Mouse (Mus musculus) c-Kit-positive CD71-negative TER-119-negative erythroid progenitor cells, embryonic 14.5 days (primary cell): ENCODE measurements at regions not wholly inside any gene's neighbourhood (a gene's known extent, or its start where the extent isn't known, plus 50 kb on each side); places are given as distances from the start of the nearest gene placed in this dataset.

ENCODE experiments used
- DNase-seq: peaks from one replicate; pipeline ENCODE4 v3.0.0-alpha.2; 2013; ENCODE audit warnings: low read depth

DNA sequence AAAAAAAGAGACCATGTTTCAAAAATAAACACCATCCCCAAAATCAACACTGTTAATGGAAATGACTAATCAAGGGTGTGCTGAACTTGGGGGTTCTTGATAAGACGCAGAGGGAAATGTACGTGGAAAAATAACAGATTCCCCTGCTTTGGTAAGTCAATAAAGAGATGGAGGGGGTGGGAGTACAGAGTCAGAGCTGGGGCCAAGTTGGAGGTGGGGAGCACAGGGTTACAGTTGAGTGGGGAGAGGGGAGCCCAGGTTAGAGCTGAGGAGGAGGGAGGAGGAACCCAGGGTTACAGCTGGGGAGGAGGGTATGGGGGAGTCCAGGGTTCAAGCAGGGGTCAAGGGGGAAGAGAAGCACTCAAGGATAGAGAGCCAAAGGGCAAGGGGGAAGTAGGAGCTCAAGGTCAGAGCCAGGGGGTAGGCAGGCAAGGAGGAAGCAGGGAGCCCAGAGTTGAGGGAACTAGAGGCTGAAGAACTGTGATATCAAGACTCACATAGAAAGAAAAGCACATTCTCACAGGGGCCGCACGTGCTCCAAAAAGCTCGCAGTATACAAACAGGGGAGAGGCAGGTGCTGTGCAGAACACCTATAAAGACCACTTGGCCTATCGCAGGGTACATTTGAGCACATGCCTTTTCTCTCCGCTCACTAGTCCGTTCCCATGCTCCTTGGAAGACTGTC lies 246.4 kb downstream of the Sox9 start:
- DNase-seq, result no peak

DNA sequence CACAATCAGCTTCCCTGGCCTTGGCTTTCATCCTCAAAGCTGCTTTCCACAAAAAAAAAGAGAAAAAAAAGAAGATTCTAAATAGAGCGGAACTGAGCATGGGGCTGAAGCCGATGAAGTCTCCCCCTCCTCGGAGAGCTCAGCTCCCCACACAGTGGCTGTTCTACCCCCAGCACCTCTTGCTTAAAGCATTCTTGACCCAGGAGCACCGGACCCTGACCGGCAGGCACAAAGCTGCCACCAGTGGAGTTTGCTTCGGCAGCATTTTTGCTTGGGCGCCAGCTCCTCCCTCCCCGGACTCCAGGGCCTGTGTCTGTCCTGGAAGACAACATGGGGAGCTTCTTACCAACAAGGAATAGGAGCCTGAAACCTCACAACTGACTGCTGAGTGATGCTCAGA lies 249.4 kb downstream of the Sox9 start:
- DNase-seq, result no peak

DNA sequence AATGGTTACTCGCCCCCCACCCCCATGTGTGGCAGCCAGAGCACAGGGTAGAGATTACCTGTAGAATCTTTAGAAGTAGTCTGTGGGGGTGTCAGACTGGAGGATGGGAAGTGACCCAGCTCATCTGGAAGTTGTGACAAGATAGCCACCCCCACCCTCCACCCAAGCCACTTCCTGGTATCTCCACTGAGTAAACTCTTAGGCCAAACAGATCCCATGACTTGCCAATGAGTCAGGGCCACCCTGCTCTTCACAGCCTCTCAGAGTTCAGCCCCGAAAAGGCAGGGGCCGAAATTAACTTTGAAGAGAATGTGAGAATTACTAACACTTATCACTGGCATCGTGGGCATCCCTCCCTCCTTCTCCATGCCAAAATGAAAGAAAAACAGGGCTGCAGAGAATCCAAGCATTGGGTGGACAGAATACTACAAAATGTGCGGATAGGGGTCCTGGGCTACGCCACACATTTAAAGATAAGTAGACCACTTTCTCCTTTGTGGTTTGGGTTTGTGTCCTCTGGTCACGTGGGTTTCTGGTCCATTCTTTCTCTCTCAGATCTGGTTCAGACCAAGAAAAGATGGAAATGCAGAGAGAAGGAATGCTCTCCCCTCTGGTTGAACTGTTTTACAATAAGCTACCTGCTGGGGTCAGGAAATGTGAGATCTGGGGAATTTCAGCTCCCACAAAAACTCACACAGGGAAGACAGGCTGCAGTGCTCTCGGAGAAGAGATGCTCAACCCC lies 250.6 kb downstream of the Sox9 start:
- DNase-seq, result no peak

DNA sequence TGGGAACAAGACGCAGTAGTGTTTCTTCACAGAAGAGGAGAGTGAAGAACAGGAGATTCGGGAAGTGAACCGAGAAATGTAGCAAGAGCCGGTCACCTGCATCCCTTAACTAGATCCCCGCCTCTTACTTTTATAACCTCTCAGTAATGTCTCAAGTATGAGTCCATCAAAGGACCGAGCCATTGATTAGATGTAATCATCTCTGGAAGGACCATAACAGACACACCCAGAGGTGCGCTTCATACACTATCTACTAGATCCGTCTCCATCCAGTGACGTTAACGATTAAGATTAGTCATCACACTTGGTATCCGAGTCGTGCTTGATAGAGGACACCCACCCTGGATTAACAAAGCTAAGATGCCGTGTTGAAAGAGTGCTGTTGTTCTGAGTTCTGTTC lies 252.9 kb downstream of the Sox9 start:
- no peak for DNase-seq

DNA sequence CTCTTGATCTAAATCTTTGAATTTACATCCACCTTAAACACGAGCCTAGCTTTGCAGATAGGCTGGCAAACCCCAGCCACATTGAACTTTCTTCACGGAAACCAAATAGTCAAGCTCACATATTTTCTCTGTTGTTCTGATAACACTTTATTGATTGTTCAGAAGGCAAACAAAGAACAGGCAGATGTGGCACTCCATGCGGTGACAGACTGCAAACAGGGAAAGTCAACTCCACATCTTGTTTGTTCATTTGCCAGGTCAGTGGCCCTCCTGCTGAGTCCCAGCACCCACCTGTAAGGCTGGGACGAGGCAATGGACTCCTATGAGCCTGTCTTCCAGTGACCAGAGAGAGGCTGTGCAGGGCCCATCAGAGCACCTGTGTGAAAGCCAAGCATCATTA lies 255.7 kb downstream of the Sox9 start:
- DNase-seq, result no peak

DNA sequence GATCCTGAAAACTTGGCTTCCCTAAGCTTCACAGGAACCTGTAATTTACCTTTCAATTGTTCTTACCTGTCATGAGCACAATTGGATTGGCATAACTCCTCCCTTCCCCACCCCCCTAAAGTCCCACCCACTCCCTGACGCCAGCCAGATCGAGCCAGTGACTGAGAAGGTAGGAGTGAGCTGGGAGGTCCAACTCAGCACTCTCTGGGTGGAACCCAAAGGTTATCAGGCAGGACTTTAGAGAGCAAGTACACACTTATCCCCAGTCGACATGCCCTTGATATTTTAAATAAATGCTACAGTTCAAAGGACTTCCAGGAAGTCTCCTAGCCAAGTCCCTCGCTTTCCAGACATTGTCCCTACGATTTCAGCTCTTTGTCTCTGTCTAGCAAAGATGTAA lies 260.7 kb downstream of the Sox9 start:
- no peak for DNase-seq

DNA sequence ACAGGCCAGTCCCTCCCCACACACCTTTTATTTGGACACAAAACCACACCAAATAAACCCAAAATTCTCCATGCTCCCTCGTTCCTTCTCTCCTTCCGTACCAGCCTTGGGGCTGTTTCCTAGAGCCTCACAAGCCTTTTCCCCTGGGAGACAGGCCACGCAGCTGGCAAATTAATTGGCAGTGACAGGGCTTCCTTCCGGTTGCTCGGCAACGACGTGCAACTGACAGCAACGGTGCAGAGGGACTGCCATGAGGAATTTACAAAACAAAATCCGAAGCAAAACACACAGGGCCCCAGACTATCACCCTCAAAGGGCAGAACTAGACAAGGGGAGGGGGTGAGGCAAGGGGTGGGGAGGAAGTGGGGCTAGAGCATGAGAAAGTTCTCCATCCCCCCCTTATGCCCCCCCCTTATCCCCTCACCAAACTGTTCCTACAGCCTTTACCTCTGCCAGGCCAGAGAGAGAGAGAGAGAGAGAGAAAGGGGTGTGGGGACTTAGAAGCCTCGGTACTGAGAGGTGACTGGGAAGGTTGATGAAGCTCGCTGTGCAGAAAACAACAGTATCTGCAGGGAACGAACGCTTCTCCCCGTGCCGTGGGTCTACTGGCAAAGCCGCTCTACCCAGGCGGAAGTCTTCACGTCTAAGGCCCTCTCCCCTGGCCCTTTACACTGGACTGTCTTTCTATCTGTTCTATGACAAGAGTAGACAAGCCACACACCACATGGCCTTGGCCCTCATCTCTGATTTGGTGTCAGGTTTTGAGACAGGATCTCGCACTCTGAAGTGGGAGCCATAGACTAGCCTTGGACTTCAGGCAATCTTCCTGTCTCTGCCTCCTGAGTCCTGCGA lies 264.4 kb downstream of the Sox9 start:
- no peak for DNase-seq

DNA sequence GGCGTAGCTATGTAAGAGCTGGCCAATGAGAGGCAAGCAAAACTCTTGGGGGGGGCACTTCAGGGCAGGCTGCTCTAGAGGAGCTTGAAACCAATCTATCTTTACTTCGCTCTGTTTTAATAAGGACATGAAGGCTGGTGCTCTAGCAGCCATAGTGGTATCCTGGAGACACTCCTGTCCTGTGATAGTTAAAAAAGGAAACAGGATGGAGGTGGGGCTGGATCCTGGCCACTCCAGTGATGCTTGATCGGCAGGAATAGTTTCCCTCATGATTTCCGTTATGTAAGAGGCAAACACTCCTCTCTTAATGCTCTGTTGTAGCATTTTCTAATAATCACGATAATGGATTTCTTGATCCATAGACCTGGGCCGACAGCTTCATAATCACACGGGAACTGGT lies 266.1 kb downstream of the Sox9 start:
- DNase-seq, result no peak

DNA sequence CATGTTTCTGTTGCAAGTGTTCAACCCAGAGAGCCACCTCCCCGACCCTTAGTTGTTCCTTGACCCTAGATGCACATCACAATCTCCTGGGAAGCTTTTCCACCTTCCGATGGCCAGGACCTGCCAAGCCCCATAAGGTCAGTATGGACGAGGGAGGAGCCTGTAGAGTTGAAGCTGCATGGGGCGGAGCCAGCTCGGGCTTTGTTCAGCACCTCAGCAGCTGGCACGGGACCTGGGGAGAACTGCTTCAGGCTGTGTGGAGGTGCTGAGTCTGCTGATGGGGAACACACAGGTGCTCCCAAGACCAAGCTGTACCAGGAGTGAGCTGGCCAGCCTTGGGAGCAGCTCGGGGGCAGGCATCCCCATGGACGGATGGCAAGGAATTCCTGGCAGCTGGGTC lies 267.6 kb downstream of the Sox9 start:
- DNase-seq, result no peak

DNA sequence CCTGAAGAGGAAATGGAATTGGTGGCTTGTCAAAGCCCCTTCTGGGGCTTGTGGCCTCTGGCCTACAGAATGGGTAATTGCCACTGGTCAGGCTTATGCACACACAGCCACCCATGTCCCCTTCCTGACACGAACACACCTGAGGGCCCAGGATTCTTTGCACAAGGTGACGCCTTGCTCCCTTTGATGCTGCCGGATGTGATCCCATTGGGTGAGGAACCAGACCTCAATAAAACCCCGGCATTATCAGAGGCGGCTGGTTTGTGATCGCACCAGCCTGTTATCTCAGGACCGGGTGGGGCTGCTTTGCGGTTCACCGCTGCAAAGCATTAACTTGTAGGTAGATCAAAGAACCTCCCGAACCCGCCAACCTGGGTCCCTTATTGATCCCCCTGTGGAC lies 270.5 kb downstream of the Sox9 start:
- DNase-seq, result no peak

DNA sequence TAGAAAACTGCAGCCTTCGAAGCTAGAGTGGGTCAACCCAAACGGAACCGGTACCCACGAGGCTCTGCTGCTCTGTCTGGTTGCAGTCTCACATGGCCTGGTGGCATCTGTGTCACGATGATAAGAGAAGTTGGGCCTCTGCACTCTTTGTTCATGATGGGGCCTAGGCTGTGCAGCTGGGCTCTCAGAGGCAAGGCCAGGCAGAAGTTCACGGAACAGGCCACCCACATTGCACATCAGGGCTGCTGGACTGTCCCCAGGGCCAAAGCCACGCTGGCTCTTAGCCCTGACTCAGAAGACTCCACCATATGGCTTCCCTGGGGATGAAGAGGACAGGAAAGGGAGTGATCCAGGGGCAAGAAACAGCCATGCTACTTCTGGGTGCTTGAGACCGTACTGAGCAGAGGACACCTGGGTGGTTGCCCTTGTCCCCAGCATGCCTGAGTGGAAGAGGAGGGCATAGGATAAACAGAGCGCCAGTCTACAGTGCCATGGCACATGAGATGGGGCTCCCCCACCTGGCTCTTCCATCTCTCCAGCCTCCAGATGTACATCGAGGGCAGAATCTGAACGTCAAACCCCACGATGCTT lies 274.1 kb downstream of the Sox9 start:
- DNase-seq, result no peak

DNA sequence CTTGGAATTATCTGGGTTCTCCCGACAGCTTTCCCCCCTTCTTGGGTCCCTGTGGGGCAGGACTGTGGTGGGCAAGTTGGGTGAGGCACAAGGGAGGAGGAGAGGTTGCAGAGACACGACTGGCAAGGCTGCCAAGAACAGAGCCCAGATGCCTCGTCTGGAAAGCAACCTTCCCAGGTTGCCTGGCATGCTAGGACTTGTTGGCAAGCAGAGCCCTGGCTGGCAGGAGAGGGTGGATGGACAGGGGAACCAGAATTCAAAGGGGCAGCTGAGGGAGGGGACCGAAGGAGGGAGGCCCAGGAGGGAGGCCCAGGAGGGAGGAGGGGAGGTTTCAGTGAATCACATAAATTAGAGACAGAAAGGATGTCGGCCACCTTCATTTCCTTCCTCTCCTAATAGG lies 274.8 kb downstream of the Sox9 start:
- no peak for DNase-seq

DNA sequence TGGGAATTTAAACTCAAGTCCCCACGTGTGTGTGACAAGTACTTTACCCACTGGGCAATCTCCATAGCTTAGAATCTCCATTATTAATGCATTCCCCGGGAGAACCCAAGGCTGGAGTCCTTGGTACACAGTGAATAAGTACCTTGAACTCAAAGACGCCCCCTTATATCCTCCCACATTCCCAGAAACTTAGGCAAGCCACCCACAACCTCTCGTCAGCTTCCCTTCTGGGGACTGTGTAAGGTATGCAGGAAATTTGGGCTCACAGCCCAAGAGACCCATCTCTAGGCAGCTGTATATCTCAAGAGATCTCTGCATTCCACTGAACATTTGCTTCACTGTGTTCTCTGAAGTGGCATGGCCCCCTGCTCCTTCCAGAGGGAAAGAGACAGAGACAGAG lies 288.3 kb downstream of the Sox9 start:
- no peak for DNase-seq

DNA sequence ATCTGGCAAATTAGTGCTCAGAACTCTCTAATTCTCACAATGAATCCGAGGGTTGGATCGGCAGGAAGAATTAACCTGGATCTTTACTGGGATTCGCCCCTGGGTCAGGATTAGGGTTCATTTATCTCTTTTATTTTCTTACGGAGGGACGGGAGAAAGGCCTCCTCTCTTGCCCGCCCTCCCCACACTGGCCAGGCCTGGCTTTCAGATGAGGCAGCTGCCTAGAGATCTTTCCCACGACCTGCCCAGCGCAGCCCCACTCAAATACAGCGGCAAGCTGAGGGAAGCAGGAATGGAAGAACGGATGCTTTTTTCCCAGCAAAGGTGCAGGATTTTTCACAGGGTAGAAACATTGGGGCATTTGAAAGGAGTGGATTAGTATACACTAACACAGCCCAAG lies 289.9 kb downstream of the Sox9 start:
- DNase-seq, result no peak

DNA sequence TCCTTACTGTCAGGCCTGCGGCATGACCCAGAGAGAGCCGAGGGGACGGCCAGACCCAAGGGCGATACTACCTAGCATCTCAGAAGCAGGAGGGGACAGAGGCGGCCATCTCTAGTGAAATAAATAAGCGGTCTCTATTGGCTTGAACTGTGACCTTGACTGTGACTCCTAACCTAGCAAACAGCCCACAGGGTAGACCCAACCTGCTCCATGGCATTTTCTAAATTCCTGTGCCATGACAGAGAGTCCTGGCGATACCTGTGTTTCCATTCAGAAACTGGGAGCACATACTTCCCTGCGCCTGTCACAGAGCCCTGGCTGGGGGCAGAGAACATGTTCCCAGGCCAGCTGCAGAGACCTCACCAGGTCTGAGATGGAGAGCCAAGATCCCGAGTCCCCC lies 292.3 kb downstream of the Sox9 start:
- no peak for DNase-seq

DNA sequence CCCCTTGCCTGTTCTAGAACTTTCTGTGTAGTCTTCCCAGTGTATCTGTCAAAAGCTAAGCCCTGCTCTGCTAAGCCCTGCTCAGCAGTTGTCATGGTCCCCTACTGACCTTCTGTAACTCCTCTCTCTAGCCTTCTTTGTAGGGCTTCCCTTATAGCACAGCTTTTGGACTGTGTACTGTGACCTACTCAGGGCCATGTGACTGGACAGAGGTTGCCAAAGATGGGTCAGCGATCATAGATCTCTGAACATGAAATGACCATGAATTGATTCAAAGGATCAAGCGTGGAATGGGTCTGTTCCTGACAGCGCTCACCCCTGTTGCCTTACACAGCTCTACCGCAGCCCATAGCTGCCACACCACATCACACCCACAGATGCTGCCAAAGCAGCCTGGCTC lies 294.3 kb downstream of the Sox9 start:
- DNase-seq, result no peak

DNA sequence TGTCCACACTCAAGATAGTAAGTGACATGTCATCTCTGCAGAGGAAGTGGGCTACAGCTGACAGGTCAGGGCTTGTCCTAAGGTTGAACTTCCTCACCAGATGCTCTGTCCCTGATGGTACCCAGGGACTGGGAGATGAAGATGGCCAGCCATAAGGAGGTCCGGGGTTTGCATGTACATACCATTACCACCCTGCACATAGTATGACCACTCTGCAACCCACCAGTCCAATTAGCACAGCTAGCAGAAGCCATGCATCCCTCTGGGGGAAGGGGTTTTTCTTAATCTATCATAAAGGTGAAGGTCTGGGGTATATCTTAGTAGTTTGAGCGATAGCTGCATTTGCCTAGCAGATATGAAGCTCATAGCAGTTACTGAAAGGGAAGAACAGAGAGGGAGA lies 298.3 kb downstream of the Sox9 start:
- no peak for DNase-seq

DNA sequence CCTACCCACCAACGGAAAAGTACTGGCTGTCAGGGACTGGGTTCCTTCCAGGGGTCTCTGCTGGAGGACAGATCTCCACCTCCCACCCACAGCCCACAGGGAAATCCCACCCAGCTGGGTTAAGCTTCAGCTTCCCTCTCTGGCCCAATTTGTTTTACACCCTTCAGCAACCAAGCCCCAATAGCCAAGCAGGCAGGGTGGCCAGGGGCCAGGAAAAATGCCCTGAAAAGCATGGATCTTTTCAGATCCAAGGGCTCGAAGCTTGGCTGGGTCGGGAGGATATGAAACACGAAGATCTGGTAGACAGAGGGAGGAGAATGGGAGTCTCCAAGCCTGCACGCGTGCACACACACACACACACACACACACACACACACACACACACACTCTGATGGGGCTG lies 302.4 kb downstream of the Sox9 start:
- DNase-seq, result no peak

DNA sequence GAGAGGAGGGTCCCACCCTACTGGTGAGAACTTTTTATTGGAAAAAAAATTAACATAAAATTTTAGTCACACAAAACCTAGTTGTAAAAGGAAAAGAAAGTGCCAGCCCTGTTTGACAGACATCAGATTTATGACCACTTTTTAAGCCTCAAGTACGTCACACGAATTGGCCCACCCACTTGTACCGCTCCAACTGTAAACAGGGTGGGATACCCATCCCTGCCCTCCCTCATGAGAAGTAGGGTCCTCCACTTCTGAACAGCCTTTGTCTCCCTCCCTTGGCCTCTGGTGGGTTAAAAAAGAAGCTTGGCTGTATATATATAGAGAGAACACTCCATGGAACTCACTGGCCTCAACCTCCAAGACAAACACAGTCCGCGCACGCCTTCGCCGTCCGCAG lies 303.5 kb downstream of the Sox9 start:
- no peak for DNase-seq

DNA sequence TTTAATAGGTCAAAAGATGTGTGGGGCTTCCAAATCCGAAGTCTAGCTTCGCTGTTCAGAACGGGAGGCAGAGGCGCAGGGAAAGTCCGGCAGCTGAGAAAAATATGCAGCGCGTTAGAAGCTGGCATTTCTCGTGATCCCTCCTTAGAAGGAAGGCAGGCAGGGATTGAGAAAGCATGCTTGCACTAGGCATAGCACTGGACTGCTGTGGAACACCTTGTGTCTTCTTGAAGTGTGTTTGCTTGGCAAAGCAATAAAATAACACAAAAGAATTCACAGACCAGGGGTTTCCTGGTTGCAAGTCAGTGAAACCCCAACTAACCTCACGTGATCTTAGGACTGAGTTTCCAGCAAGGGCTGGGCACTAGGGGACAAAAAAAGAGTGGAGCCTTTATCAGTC lies 305.1 kb downstream of the Sox9 start:
- DNase-seq, result no peak

DNA sequence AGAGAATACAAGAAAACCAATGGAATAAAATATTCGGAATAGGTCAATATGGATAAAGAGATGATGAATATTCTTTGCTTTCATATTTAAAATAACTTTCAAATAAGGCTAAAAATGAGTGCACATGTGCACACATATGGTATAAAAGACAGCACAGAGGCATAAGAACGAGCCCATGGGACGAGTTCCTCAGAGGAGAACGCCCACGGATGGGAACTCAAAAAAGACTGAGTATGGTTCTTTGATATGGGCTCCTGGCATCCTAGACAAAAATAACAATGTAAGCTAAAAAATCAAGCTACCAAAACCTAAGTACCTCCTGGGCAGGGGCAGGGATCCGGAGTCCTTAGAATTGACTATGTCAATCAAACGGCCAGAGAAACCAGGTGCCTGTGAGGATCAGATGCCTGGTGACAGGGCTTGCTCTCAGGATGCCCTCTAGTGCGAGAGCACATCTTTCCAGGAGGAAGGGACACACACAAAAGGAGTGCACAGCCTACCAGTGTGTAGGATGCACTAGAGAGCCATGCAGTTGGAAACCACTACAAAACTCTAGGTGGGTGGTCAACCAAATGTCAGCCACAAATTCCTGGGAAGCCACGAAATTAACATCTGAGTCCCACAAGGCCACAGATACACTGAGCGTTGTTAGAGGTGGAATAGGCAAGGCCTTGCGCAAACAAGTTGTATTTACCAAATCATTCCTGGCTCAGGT lies 307.8 kb downstream of the Sox9 start:
- DNase-seq, result no peak

DNA sequence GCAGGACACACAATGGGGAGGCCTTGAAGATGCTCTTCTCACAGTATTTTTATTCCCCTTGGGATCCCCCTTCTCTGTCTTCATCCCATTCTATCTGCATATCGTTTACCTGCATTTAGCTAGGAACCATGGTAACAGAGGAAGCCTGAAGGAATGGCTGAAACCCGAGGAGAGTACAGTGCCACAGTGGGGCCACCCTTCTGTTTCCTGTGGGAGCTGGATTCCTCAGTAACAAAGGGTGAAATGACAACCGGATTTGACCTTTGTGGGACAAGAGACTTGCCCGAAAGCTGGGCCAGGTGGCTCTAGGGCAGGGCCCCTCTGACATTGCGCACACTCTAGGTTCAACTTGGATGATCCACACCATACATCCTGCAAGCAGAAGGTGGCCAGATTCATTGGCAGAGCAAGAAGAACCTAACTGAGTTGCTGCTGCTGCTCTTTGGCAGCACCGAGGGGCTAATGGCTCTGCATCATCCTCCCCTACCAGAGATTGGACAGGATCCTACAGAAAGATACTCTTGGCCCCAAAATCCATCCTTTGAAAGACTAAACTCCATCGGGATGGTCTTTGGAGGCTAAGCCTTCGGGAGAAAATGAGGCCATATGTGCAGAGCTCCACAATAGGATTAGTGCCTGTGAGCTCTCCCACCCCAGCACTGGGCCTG lies 310.0 kb downstream of the Sox9 start:
- no peak for DNase-seq
